Mouse (Mus musculus) midbrain, embryonic 14.5 days (tissue): ENCODE data around the gene Psmb5. TPM values are rescaled to one million over a fixed set of nuclear protein-coding genes. Genes with fewer than 3 reads are reported as not detected.

Source experiments
- ATAC-seq: fragments of 200-750 bp; cut with Nextera tagmentation; 2 replicates; pipeline ENCODE4 v1.8.0; 2017; ENCODE audit warnings: moderate number of reproducible peaks, moderate library complexity; ENCODE audit not compliant: low FRiP score, low TSS enrichment
- DNase-seq: peaks from one replicate; pipeline ENCODE4 v3.0.0-alpha.2; 2015
- H3K27ac ChIP-seq: fragments of 300-500 bp; sonication (generic); replicated peaks from 2 replicates; pipeline ENCODE4 v1.5.1; 2014; ENCODE audit warnings: mild to moderate bottlenecking, low read depth, low read length, moderate library complexity
- H3K27me3 ChIP-seq: fragments of 300-500 bp; sonication (generic); 2 replicates; pipeline ENCODE4 v1.6.1; 2014; ENCODE audit warnings: low read length, control low read depth, mixed read lengths; ENCODE audit not compliant: control insufficient read depth, insufficient read depth
- H3K36me3 ChIP-seq: fragments of 300-500 bp; sonication (generic); 2 replicates; pipeline ENCODE4 v1.6.1; 2014; ENCODE audit warnings: low read length, control low read depth; ENCODE audit not compliant: control insufficient read depth, insufficient read depth
- H3K4me1 ChIP-seq: fragments of 300-500 bp; sonication (generic); 2 replicates; pipeline ENCODE4 v1.6.1; 2014; ENCODE audit warnings: mild to moderate bottlenecking, antibody characterized with exemption, low read length, control low read depth; ENCODE audit not compliant: control insufficient read depth, insufficient read depth
- H3K4me2 ChIP-seq: fragments of 300-500 bp; sonication (generic); 2 replicates; pipeline ENCODE4 v1.6.1; 2014; ENCODE audit warnings: mild to moderate bottlenecking, low read length, moderate library complexity
- H3K4me3 ChIP-seq: fragments of 300-500 bp; sonication (generic); replicated peaks from 2 replicates; pipeline ENCODE4 v1.5.1; 2014; ENCODE audit warnings: low read depth, low read length
- H3K9ac ChIP-seq: fragments of 300-500 bp; sonication (generic); replicated peaks from 2 replicates; pipeline ENCODE4 v1.6.1; 2014; ENCODE audit warnings: mild to moderate bottlenecking, low read length, moderate library complexity
- H3K9me3 ChIP-seq: fragments of 300-500 bp; sonication (generic); 2 replicates; pipeline ENCODE4 v1.6.1; 2016; ENCODE audit warnings: low read length, control low read depth, mixed read lengths; ENCODE audit not compliant: control insufficient read depth
- WGBS: fragments of 180-500 bp; shearing (Covaris S2); extraction: QIAGEN DNeasy Blood & Tissue Kit; methylation state at CpG from one replicate; pipeline ENCODE4 v1.1.7; 2014; 5-methylcytosine and 5-hydroxymethylcytosine counted together
- polyA plus RNA-seq: library from polyadenylated mRNA; unstranded; fragments of >200 nt; fragmentation: Nextera tagmentation; extraction: Ambion mirVana; gene quantifications from 2 replicates; pipeline ENCODE4 v1.2.1, GENCODE M21; 2014

Gene Psmb5
- polyA plus RNA-seq, 1 experiment from 2014 or later = 409 TPM

GRCm38 (mm10) chr14:54638210-54638609 is 20.4 kb upstream of the Psmb5 start:
- ATAC-seq = no peak
- Histone ChIP-seq H3K36me3 (peaks cover 64% of the 10 kb centered on the region), H3K9ac (0 out of 2 replicates have a peak overlapping the region, but pooled peaks have one; percentile 6)

GRCm38 (mm10) chr14:54636954-54637353 is 19.1 kb upstream of the Psmb5 start:
- H3K36me3 ChIP-seq = peaks cover 64% of the 10 kb centered on the region
- H3K27ac ChIP-seq = no peak overlapping the region
- WGBS = 49% methylated on average over 8 of the region's 8 CpGs
- DNase-seq (peak; percentile 67), ATAC-seq (no peak)
- no peak overlapping the region for H3K4me3 ChIP-seq
- H3K9ac ChIP-seq = no peak overlapping the region
- no peaks in the 10 kb centered on the region for H3K9me3 ChIP-seq
- no peak overlapping the region for H3K4me2 ChIP-seq
- peaks cover 13% of the 10 kb centered on the region for H3K4me1 ChIP-seq
- no peaks in the 10 kb centered on the region for H3K27me3 ChIP-seq

More at GRCm38 (mm10) chr14:54638210-54638609, 20.4 kb upstream of the Psmb5 start:
- no peak overlapping the region for H3K27ac ChIP-seq
- H3K27me3 ChIP-seq = no peaks in the 10 kb centered on the region
- no peak overlapping the region for H3K4me2 ChIP-seq
- H3K4me1 ChIP-seq = peaks cover 13% of the 10 kb centered on the region
- no peak overlapping the region for H3K4me3 ChIP-seq
- WGBS = 75% methylated on average over 5 of the region's 5 CpGs
- H3K9me3 ChIP-seq = no peaks in the 10 kb centered on the region
- DNase-seq = no peak

GRCm38 (mm10) chr14:54634182-54634581 is 16.4 kb upstream of the Psmb5 start:
- Histone ChIP-seq H3K27ac (no peak overlapping the region), H3K36me3 (peaks cover 84% of the 10 kb centered on the region), H3K4me2 (no peak overlapping the region), H3K4me1 (peaks cover 2% of the 10 kb centered on the region), H3K4me3 (no peak overlapping the region), H3K9me3 (no peaks in the 10 kb centered on the region), H3K9ac (no peak overlapping the region), H3K27me3 (no peaks in the 10 kb centered on the region)
- WGBS = 88% methylated on average over 4 of the region's 4 CpGs
- ATAC-seq = no peak
- DNase-seq = no peak

GRCm38 (mm10) chr14:54632252-54632651 is 14.4 kb upstream of the Psmb5 start:
- Histone ChIP-seq H3K27ac (no peak overlapping the region), H3K9ac (no peak overlapping the region), H3K36me3 (peaks cover 65% of the 10 kb centered on the region), H3K4me2 (no peak overlapping the region), H3K4me3 (no peak overlapping the region), H3K9me3 (no peaks in the 10 kb centered on the region), H3K27me3 (no peaks in the 10 kb centered on the region), H3K4me1 (no peaks in the 10 kb centered on the region)
- 92% methylated on average over 36 of the region's 37 CpGs for WGBS
- ATAC-seq (no peak), DNase-seq (no peak)

GRCm38 (mm10) chr14:54631240-54631599 is 13.4 kb upstream of the Psmb5 start:
- WGBS = 67% methylated on average over 4 of the region's 4 CpGs
- no peak for DNase-seq

GRCm38 (mm10) chr14:54630583-54631239 is 12.9 kb upstream of the Psmb5 start:
- DNase-seq = no peak
- Histone ChIP-seq H3K4me2 (no peak overlapping the region), H3K9me3 (no peaks in the 10 kb centered on the region), H3K4me1 (no peaks in the 10 kb centered on the region), H3K4me3 (no peak overlapping the region), H3K27ac (peak overlapping the region; percentile 63), H3K27me3 (no peaks in the 10 kb centered on the region), H3K9ac (no peak overlapping the region; the same call in 1 of the 2 replicates), H3K36me3 (peaks cover 50% of the 10 kb centered on the region)
- 71% methylated on average over 11 of the region's 11 CpGs for WGBS
- 0 out of 2 replicates have a peak, but pooled peaks have one; percentile 6 for ATAC-seq

More at GRCm38 (mm10) chr14:54631240-54631599, 13.4 kb upstream of the Psmb5 start:
- 0 out of 2 replicates have a peak, but pooled peaks have one; percentile 31 for ATAC-seq
- H3K36me3 ChIP-seq = peaks cover 55% of the 10 kb centered on the region
- H3K4me1 ChIP-seq = no peaks in the 10 kb centered on the region
- no peak overlapping the region for H3K4me2 ChIP-seq
- H3K9me3 ChIP-seq = no peaks in the 10 kb centered on the region
- no peak overlapping the region for H3K9ac ChIP-seq
- H3K27ac ChIP-seq = 0 out of 2 replicates have a peak overlapping the region, but pooled peaks have one; percentile 63
- no peak overlapping the region for H3K4me3 ChIP-seq
- H3K27me3 ChIP-seq = no peaks in the 10 kb centered on the region

GRCm38 (mm10) chr14:54629797-54630196 is 12.0 kb upstream of the Psmb5 start:
- no peaks in the 10 kb centered on the region for H3K9me3 ChIP-seq
- H3K27me3 ChIP-seq = no peaks in the 10 kb centered on the region
- H3K27ac ChIP-seq = no peak overlapping the region
- 94% methylated on average over 2 of the region's 2 CpGs for WGBS
- H3K4me3 ChIP-seq = no peak overlapping the region
- ATAC-seq (no peak), DNase-seq (no peak)
- no peak overlapping the region for H3K4me2 ChIP-seq
- no peak overlapping the region for H3K9ac ChIP-seq
- H3K4me1 ChIP-seq = no peaks in the 10 kb centered on the region
- peaks cover 48% of the 10 kb centered on the region for H3K36me3 ChIP-seq

GRCm38 (mm10) chr14:54628103-54628502 is 10.3 kb upstream of the Psmb5 start:
- WGBS = 78% methylated on average over 5 of the region's 5 CpGs
- ATAC-seq (no peak), DNase-seq (no peak)

GRCm38 (mm10) chr14:54624976-54625375 is 7.2 kb upstream of the Psmb5 start:
- no peak overlapping the region for H3K4me3 ChIP-seq
- no peak for ATAC-seq

More at GRCm38 (mm10) chr14:54628103-54628502, 10.3 kb upstream of the Psmb5 start:
- Histone ChIP-seq H3K9ac (no peak overlapping the region), H3K9me3 (no peaks in the 10 kb centered on the region), H3K36me3 (peaks cover 34% of the 10 kb centered on the region), H3K4me3 (no peak overlapping the region), H3K27ac (no peak overlapping the region), H3K4me2 (no peak overlapping the region), H3K27me3 (no peaks in the 10 kb centered on the region), H3K4me1 (no peaks in the 10 kb centered on the region)

More at GRCm38 (mm10) chr14:54624976-54625375, 7.2 kb upstream of the Psmb5 start:
- Histone ChIP-seq H3K36me3 (peaks cover 3% of the 10 kb centered on the region; the same call in 1 of the 2 replicates), H3K9ac (no peak overlapping the region), H3K27me3 (no peaks in the 10 kb centered on the region), H3K27ac (no peak overlapping the region), H3K4me2 (no peak overlapping the region), H3K9me3 (no peaks in the 10 kb centered on the region), H3K4me1 (no peaks in the 10 kb centered on the region)
- no peak for DNase-seq
- 74% methylated on average over 10 of the region's 10 CpGs for WGBS
